Mouse (Mus musculus) liver, embryonic 15.5 days (tissue): ENCODE measurements around the gene Rab29. TPM values are rescaled to one million over a fixed set of nuclear protein-coding genes. Genes with fewer than 3 reads are reported as not detected.

Experiments used
- ATAC-seq: fragments of 200-750 bp; cut with Nextera tagmentation; 2 replicates; pipeline ENCODE4 v1.8.0; 2017; ENCODE audit warnings: moderate number of reproducible peaks, mild to moderate bottlenecking, moderate library complexity; ENCODE audit not compliant: insufficient read depth
- H3K27ac ChIP-seq: fragments of 300-500 bp; sonication (generic); replicated peaks from 2 replicates; pipeline ENCODE4 v1.5.1; 2015; ENCODE audit warnings: mild to moderate bottlenecking, inconsistent platforms
- H3K27me3 ChIP-seq: fragments of 300-500 bp; sonication (generic); 2 replicates; pipeline ENCODE4 v1.6.1; 2015; ENCODE audit warnings: mild to moderate bottlenecking, inconsistent platforms
- H3K36me3 ChIP-seq: fragments of 300-500 bp; sonication (generic); replicated peaks from 2 replicates; pipeline ENCODE4 v1.6.1; 2015; ENCODE audit warnings: moderate library complexity, mild to moderate bottlenecking, inconsistent platforms
- H3K4me1 ChIP-seq: fragments of 300-500 bp; sonication (generic); replicated peaks from 2 replicates; pipeline ENCODE4 v1.6.1; 2015; ENCODE audit warnings: inconsistent platforms
- H3K4me2 ChIP-seq: fragments of 300-500 bp; sonication (generic); 2 replicates; pipeline ENCODE4 v1.6.1; 2015; ENCODE audit warnings: moderate library complexity, mild to moderate bottlenecking, inconsistent platforms
- H3K4me3 ChIP-seq: fragments of 300-500 bp; sonication (generic); replicated peaks from 2 replicates; pipeline ENCODE4 v1.5.1; 2015; ENCODE audit warnings: mild to moderate bottlenecking, inconsistent platforms
- H3K9ac ChIP-seq: fragments of 300-500 bp; sonication (generic); 2 replicates; pipeline ENCODE4 v1.6.1; 2015; ENCODE audit warnings: moderate library complexity, mild to moderate bottlenecking, inconsistent platforms
- H3K9me3 ChIP-seq: fragments of 300-500 bp; sonication (generic); replicated peaks from 2 replicates; pipeline ENCODE4 v1.6.1; 2016; ENCODE audit warnings: inconsistent platforms
- WGBS: fragments of 180-500 bp; shearing (Covaris S2); methylation state at CpG from one replicate; pipeline ENCODE4 v1.1.7; 2015; ENCODE audit warnings: mixed read lengths; ENCODE audit not compliant: insufficient replicate concordance; 5-methylcytosine and 5-hydroxymethylcytosine counted together
- polyA plus RNA-seq: library from polyadenylated mRNA; unstranded; fragments of >200 nt; fragmentation: Nextera tagmentation; extraction: Ambion mirVana; gene quantifications from 2 replicates; pipeline ENCODE4 v1.2.1, GENCODE M21; 2015

Rab29 gene
- polyA plus RNA-seq, 1 experiment from 2014 or later: 10.0 TPM

GRCm38 (mm10) chr1:131865596-131865995 is 1.4 kb upstream of the Rab29 start:
- no peaks in the 10 kb centered on the region for H3K9me3 ChIP-seq
- H3K36me3 ChIP-seq: no peaks in the 10 kb centered on the region
- H3K27ac ChIP-seq: no peak overlapping the region
- no peak for ATAC-seq
- 70% methylated on average over 5 of the region's 5 CpGs for WGBS
- no peak overlapping the region for H3K4me3 ChIP-seq
- no peaks in the 10 kb centered on the region for H3K27me3 ChIP-seq
- no peak overlapping the region for H3K9ac ChIP-seq
- no peak overlapping the region for H3K4me2 ChIP-seq
- peaks cover 11% of the 10 kb centered on the region for H3K4me1 ChIP-seq

GRCm38 (mm10) chr1:131866304-131866999 is 572 bp upstream of the Rab29 start:
- ATAC-seq: no peak
- Histone ChIP-seq H3K4me3 (peak overlapping the region; percentile 70), H3K27ac (no peak overlapping the region), H3K4me2 (peak overlapping the region; percentile 83), H3K36me3 (no peaks in the 10 kb centered on the region), H3K27me3 (no peaks in the 10 kb centered on the region), H3K9ac (no peak overlapping the region), H3K9me3 (no peaks in the 10 kb centered on the region), H3K4me1 (peaks cover 11% of the 10 kb centered on the region)
- WGBS: 30% methylated on average over 6 of the region's 6 CpGs

GRCm38 (mm10) chr1:131867946-131868290 is 894 bp downstream of the Rab29 start:
- H3K4me1 ChIP-seq: peaks cover 11% of the 10 kb centered on the region
- no peaks in the 10 kb centered on the region for H3K9me3 ChIP-seq
- H3K36me3 ChIP-seq: no peaks in the 10 kb centered on the region
- H3K4me2 ChIP-seq: peak overlapping the region; percentile 83
- peak overlapping the region; percentile 70 for H3K4me3 ChIP-seq
- 29% methylated on average over 10 of the region's 10 CpGs for WGBS
- peak; percentile 5; the same call in 1 of the 2 replicates for ATAC-seq
- peak overlapping the region; percentile 65 for H3K9ac ChIP-seq
- no peaks in the 10 kb centered on the region for H3K27me3 ChIP-seq
- 0 out of 2 replicates have a peak overlapping the region, but pooled peaks have one; percentile 42 for H3K27ac ChIP-seq

- no peak for ATAC-seq
- no peaks in the 10 kb centered on the region for H3K27me3 ChIP-seq
- no peak overlapping the region for H3K4me2 ChIP-seq
- no peaks in the 10 kb centered on the region for H3K36me3 ChIP-seq
- H3K9me3 ChIP-seq: no peaks in the 10 kb centered on the region
- no peak overlapping the region for H3K4me3 ChIP-seq
- 73% methylated on average over 2 of the region's 2 CpGs for WGBS
- no peak overlapping the region for H3K27ac ChIP-seq
- no peak overlapping the region for H3K9ac ChIP-seq
- H3K4me1 ChIP-seq: peaks cover 11% of the 10 kb centered on the region
Observed at GRCm38 (mm10) chr1:131869561-131869960, 2.5 kb downstream of the Rab29 start.

GRCm38 (mm10) chr1:131872856-131873255 is 5.8 kb downstream of the Rab29 start:
- Histone ChIP-seq H3K9ac (no peak overlapping the region), H3K36me3 (no peaks in the 10 kb centered on the region), H3K9me3 (no peaks in the 10 kb centered on the region), H3K4me2 (no peak overlapping the region), H3K4me3 (no peak overlapping the region), H3K4me1 (peaks cover 4% of the 10 kb centered on the region), H3K27me3 (no peaks in the 10 kb centered on the region), H3K27ac (no peak overlapping the region)
- no peak for ATAC-seq
- 50% methylated on average over 1 of the region's 1 CpGs for WGBS

- no peaks in the 10 kb centered on the region for H3K27me3 ChIP-seq
- WGBS: 61% methylated on average over 2 of the region's 2 CpGs
- no peaks in the 10 kb centered on the region for H3K4me1 ChIP-seq
- no peak overlapping the region for H3K4me3 ChIP-seq
- ATAC-seq: no peak
- no peak overlapping the region for H3K4me2 ChIP-seq
- no peak overlapping the region for H3K27ac ChIP-seq
- no peaks in the 10 kb centered on the region for H3K9me3 ChIP-seq
- H3K9ac ChIP-seq: no peak overlapping the region
- no peaks in the 10 kb centered on the region for H3K36me3 ChIP-seq
Observed at GRCm38 (mm10) chr1:131879816-131880215, 12.8 kb downstream of the Rab29 start.

- H3K4me2 ChIP-seq: no peak overlapping the region
- no peaks in the 10 kb centered on the region for H3K9me3 ChIP-seq
- no peaks in the 10 kb centered on the region for H3K4me1 ChIP-seq
- no peaks in the 10 kb centered on the region for H3K27me3 ChIP-seq
- no peak overlapping the region for H3K4me3 ChIP-seq
- H3K27ac ChIP-seq: no peak overlapping the region
- WGBS: 32% methylated on average over 2 of the region's 2 CpGs
- no peak for ATAC-seq
- H3K36me3 ChIP-seq: no peaks in the 10 kb centered on the region
- H3K9ac ChIP-seq: no peak overlapping the region
Observed at GRCm38 (mm10) chr1:131882787-131883186, 15.8 kb downstream of the Rab29 start.

GRCm38 (mm10) chr1:131886173-131886572 is 19.1 kb downstream of the Rab29 start:
- 59% methylated on average over 2 of the region's 2 CpGs for WGBS
- Histone ChIP-seq H3K36me3 (no peaks in the 10 kb centered on the region), H3K4me2 (no peak overlapping the region), H3K9me3 (no peaks in the 10 kb centered on the region), H3K9ac (no peak overlapping the region), H3K4me1 (no peaks in the 10 kb centered on the region), H3K4me3 (no peak overlapping the region), H3K27ac (no peak overlapping the region), H3K27me3 (no peaks in the 10 kb centered on the region)
- ATAC-seq: no peak

- H3K9me3 ChIP-seq: no peaks in the 10 kb centered on the region
- no peak overlapping the region for H3K9ac ChIP-seq
- no peak overlapping the region for H3K4me3 ChIP-seq
- no peaks in the 10 kb centered on the region for H3K36me3 ChIP-seq
- no peak overlapping the region for H3K4me2 ChIP-seq
- H3K27ac ChIP-seq: no peak overlapping the region
- no peaks in the 10 kb centered on the region for H3K27me3 ChIP-seq
- no peak for ATAC-seq
- no peaks in the 10 kb centered on the region for H3K4me1 ChIP-seq
- 73% methylated on average over 3 of the region's 3 CpGs for WGBS
Observed at GRCm38 (mm10) chr1:131886641-131887040, 19.6 kb downstream of the Rab29 start.

- H3K36me3 ChIP-seq: no peaks in the 10 kb centered on the region
- no peaks in the 10 kb centered on the region for H3K9me3 ChIP-seq
- no peak overlapping the region for H3K4me3 ChIP-seq
- H3K27me3 ChIP-seq: no peaks in the 10 kb centered on the region
- ATAC-seq: no peak
- H3K9ac ChIP-seq: no peak overlapping the region
- no peaks in the 10 kb centered on the region for H3K4me1 ChIP-seq
- WGBS: 60% methylated on average over 6 of the region's 6 CpGs
- H3K27ac ChIP-seq: no peak overlapping the region
- H3K4me2 ChIP-seq: no peak overlapping the region
Observed at GRCm38 (mm10) chr1:131890043-131890658, 23.1 kb downstream of the Rab29 start.

- Histone ChIP-seq H3K4me1 (no peaks in the 10 kb centered on the region), H3K9me3 (no peaks in the 10 kb centered on the region), H3K27ac (no peak overlapping the region), H3K36me3 (no peaks in the 10 kb centered on the region), H3K27me3 (peaks cover 4% of the 10 kb centered on the region; the same call in 1 of the 2 replicates), H3K9ac (no peak overlapping the region), H3K4me2 (no peak overlapping the region), H3K4me3 (no peak overlapping the region)
- WGBS: 69% methylated on average over 4 of the region's 4 CpGs
- ATAC-seq: no peak
Observed at GRCm38 (mm10) chr1:131891436-131891835, 24.4 kb downstream of the Rab29 start.
